Mouse (Mus musculus): ENCODE measurements at regions not wholly inside any gene's neighbourhood (a gene's known extent, or its start where the extent isn't known, plus 50 kb on each side); places are given as distances from the start of the nearest gene placed in this dataset.
A peak's percentile ranks its signal among the peaks of the same experiment; 100 is the strongest.
"Not testable (repeated sequence)": the region's sequence is repeated elsewhere in the genome, so short reads cannot be mapped to it uniquely, and the experiment has no call there.

GRCm38 (mm10) chr8:126775334-126775733 lies 170.3 kb downstream of the Tomm20 start:
- DNase-seq (ENCODE audit: low spot score in 2 of 2): no peak

GRCm38 (mm10) chr8:126774816-126775215 lies 170.8 kb downstream of the Tomm20 start:
- no peak for DNase-seq (ENCODE audit: low spot score in 2 of 2)

GRCm38 (mm10) chr8:126772748-126773147 lies 172.9 kb downstream of the Tomm20 start:
- no peak for DNase-seq (ENCODE audit: low spot score in 2 of 2)

- no peak for DNase-seq (ENCODE audit: low spot score in 2 of 2)
These were observed 173.4 kb downstream of the Tomm20 start for GRCm38 (mm10) chr8:126772194-126772593.

GRCm38 (mm10) chr8:126770374-126770773 lies 175.3 kb downstream of the Tomm20 start:
- not testable (repeated sequence) for DNase-seq (ENCODE audit: low spot score in 2 of 2)

GRCm38 (mm10) chr8:126768142-126768541 lies 174.4 kb upstream of the Irf2bp2 start:
- DNase-seq (ENCODE audit: low spot score in 2 of 2): no peak

GRCm38 (mm10) chr8:126767341-126767740 lies 173.6 kb upstream of the Irf2bp2 start:
- DNase-seq (ENCODE audit: low spot score in 2 of 2): no peak

- no peak for DNase-seq (ENCODE audit: low spot score in 2 of 2)
These were observed 172.0 kb upstream of the Irf2bp2 start for GRCm38 (mm10) chr8:126765693-126766238.

- peak in 1 of 2 experiments; percentile 10 for DNase-seq (ENCODE audit: low spot score in 2 of 2)
These were observed 169.8 kb upstream of the Irf2bp2 start for GRCm38 (mm10) chr8:126763600-126763999.

GRCm38 (mm10) chr8:126759711-126760110 lies 165.9 kb upstream of the Irf2bp2 start:
- peak in 1 of 2 experiments; percentile 14 for DNase-seq (ENCODE audit: low spot score in 2 of 2)

- DNase-seq (ENCODE audit: low spot score in 2 of 2): no peak
These were observed 165.2 kb upstream of the Irf2bp2 start for GRCm38 (mm10) chr8:126758951-126759350.

GRCm38 (mm10) chr8:126757951-126758757 lies 164.4 kb upstream of the Irf2bp2 start:
- peak in 1 of 2 experiments; percentile 46 for DNase-seq (ENCODE audit: low spot score in 2 of 2)

GRCm38 (mm10) chr8:126756300-126757097 lies 162.7 kb upstream of the Irf2bp2 start:
- DNase-seq (ENCODE audit: low spot score in 2 of 2): no peak

- DNase-seq (ENCODE audit: low spot score in 2 of 2): no peak
These were observed 161.9 kb upstream of the Irf2bp2 start for GRCm38 (mm10) chr8:126755669-126756068.

- DNase-seq (ENCODE audit: low spot score in 2 of 2): no peak
These were observed 160.6 kb upstream of the Irf2bp2 start for GRCm38 (mm10) chr8:126754361-126754809.

- DNase-seq (ENCODE audit: low spot score in 2 of 2): no peak
These were observed 159.5 kb upstream of the Irf2bp2 start for GRCm38 (mm10) chr8:126753059-126753855.

- no peak for DNase-seq (ENCODE audit: low spot score in 2 of 2)
These were observed 157.8 kb upstream of the Irf2bp2 start for GRCm38 (mm10) chr8:126751416-126752140.

GRCm38 (mm10) chr8:126745992-126746775 lies 152.4 kb upstream of the Irf2bp2 start:
- DNase-seq (ENCODE audit: low spot score in 2 of 2): no peak

GRCm38 (mm10) chr8:126744747-126745382 lies 151.1 kb upstream of the Irf2bp2 start:
- DNase-seq (ENCODE audit: low spot score in 2 of 2): no peak

All from right cerebral cortex, postnatal 36 days (tissue).